Mouse (Mus musculus) lung, embryonic 14.5 days (tissue): ENCODE results near the gene Lgi4. TPM values are rescaled to one million over a fixed set of nuclear protein-coding genes. Genes with fewer than 3 reads are reported as not detected.

Experiments used
- ATAC-seq: fragments of 200-750 bp; cut with Nextera tagmentation; 2 replicates; pipeline ENCODE4 v1.8.0; 2017; ENCODE audit warnings: mild to moderate bottlenecking, moderate TSS enrichment, moderate library complexity; ENCODE audit not compliant: insufficient read depth
- DNase-seq: peaks from one replicate; pipeline ENCODE4 v3.0.0-alpha.2; 2015
- H3K27ac ChIP-seq: fragments of 300-500 bp; sonication (generic); 2 replicates; pipeline ENCODE4 v1.5.1; 2014; ENCODE audit warnings: low read depth, mild to moderate bottlenecking, moderate library complexity
- H3K27me3 ChIP-seq: fragments of 300-500 bp; sonication (generic); 2 replicates; pipeline ENCODE4 v1.6.1; 2014; ENCODE audit warnings: low read length, control low read depth; ENCODE audit not compliant: insufficient read depth
- H3K36me3 ChIP-seq: fragments of 300-500 bp; sonication (generic); 2 replicates; pipeline ENCODE4 v1.6.1; 2014; ENCODE audit warnings: control low read depth; ENCODE audit not compliant: insufficient read depth
- H3K4me1 ChIP-seq: fragments of 300-500 bp; sonication (generic); 2 replicates; pipeline ENCODE4 v1.6.1; 2014; ENCODE audit warnings: antibody characterized with exemption, control low read depth; ENCODE audit not compliant: insufficient read depth
- H3K4me2 ChIP-seq: fragments of 300-500 bp; sonication (generic); 2 replicates; pipeline ENCODE4 v1.6.1; 2014; ENCODE audit warnings: mild to moderate bottlenecking
- H3K4me3 ChIP-seq: fragments of 300-500 bp; sonication (generic); 2 replicates; pipeline ENCODE4 v1.5.1; 2014; ENCODE audit warnings: low read depth, low read length
- H3K9ac ChIP-seq: fragments of 300-500 bp; sonication (generic); 2 replicates; pipeline ENCODE4 v1.6.1; 2014
- H3K9me3 ChIP-seq: fragments of 300-500 bp; sonication (generic); 2 replicates; pipeline ENCODE4 v1.6.1; 2016; ENCODE audit warnings: low read depth, low read length, control low read depth
- CTCF ChIP-seq: IDR thresholded peaks from 2 replicates; pipeline ENCODE4 v1.5.1; 2016; ENCODE audit warnings: antibody characterized with exemption, low read depth
- WGBS: fragments of 180-500 bp; shearing (Covaris S2); extraction: QIAGEN DNeasy Blood & Tissue Kit; methylation state at CpG from one replicate; pipeline ENCODE4 v1.1.7; 2014; 5-methylcytosine and 5-hydroxymethylcytosine counted together
- polyA plus RNA-seq: library from polyadenylated mRNA; unstranded; fragments of >200 nt; fragmentation: Nextera tagmentation; extraction: Ambion mirVana; gene quantifications from 2 replicates; pipeline ENCODE4 v1.2.1, GENCODE M21; 2014

The Lgi4 gene
- 0.13 and 0.38 TPM in 2 replicates for polyA plus RNA-seq

DNA sequence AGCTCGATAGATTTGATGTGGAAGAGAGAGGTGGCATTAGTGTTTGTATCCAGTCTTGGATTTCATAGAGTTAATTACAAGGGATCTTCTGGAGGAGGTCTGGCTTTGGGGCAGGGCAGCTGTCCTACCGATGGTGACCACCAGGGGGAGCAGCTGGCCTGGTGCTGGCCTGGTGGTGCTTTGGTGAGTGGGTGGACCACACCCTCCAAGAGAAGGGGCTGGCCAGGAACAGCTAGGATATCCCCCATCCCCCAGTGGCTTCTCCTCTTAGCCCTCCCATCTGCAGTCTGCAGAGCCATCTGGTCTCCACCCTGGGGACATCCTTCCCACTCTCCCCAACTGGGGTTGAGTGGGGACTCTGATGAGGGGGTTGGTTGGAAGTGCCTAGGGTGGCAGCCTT is at the start of gene Lgi4:
Lgi4 (plus strand) TSS at position 235 of the 400 bp plus-strand sequence.
- ATAC-seq: peak; percentile 35
- no peak within 1 kb of the TSS for H3K4me2 ChIP-seq
- no peak within 1 kb of the TSS for H3K27ac ChIP-seq

DNA sequence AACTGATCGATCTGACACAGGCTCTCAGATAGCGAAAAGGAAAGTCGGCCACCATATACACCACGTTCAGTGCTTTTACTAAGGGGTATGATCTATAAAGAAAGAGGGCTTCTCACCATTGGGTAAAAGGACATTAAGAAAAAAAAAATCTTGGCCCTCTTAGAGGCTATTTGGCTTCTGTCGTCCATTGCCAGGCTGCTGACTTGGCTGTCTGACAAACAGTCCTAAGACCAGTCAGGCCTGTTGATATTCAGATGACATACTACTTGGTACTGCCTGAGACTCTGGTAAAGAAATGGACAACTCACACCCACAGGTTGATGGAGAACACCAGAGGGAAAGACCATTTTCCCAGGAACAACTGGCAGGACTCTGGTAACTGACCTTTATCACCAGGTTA is 46.2 kb upstream of the Lgi4 start:
- no peak for TF ChIP-seq CTCF
- peaks cover 7% of the 10 kb centered on the region; the same call in 1 of the 2 replicates for H3K4me1 ChIP-seq
- WGBS: 53% methylated on average over 5 of the region's 5 CpGs

More for the DNA sequence above, at the start of gene Lgi4:
- H3K27me3 ChIP-seq: 0 out of 2 replicates have a peak, but pooled peaks cover 1% of the 10 kb centered on the region
- 2% methylated on average over 2 of the region's 2 CpGs for WGBS
- H3K9ac ChIP-seq: no peak within 1 kb of the TSS
- peak; percentile 86 for DNase-seq
- H3K4me3 ChIP-seq: no peak within 1 kb of the TSS
- no peaks in the 10 kb centered on the region for H3K36me3 ChIP-seq
- TF ChIP-seq CTCF: peak; percentile 98
- H3K9me3 ChIP-seq: no peaks in the 10 kb centered on the region
- H3K4me1 ChIP-seq: peaks cover 5% of the 10 kb centered on the region

DNA sequence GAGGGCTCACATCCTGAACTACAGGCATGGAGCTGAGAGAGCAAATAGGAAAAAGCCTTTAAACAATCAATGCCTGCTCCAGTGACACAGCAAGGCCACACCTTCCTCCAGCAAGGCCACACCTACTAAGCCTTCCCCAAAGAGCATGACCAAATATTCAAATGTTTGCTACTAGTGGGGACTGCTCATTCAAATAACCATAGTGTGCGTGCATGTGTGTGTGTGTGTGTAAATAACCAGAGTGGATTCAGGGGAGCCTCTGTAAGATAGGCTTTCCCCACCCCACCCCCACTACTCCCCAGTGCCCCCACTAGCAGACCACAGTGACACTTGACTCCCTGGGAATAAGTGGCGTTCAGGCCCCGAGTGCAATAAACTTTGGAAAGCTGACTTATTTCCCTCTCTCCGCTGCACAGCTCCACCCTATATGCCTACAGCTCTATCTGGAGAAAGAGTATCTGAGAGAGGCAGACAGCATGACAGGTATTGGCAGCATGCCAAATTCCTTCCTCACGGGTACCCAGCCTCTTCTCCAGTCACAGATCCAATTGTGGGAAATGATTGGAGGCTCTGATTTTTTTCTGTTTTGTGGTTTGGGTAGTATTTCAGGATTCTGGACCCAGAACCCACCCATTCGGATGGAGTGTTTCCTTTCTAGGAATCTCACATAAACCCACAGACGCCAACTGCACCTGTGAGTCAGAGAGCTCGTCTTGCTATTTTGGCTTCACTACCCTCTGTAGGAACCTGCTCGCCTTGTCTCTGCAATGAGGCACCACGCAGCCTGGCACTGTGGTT is 41.8 kb upstream of the Lgi4 start:
- Histone ChIP-seq H3K27ac (peak overlapping the region; percentile 5; the same call in 1 of the 2 replicates), H3K4me1 (peaks cover 7% of the 10 kb centered on the region; the same call in 1 of the 2 replicates), H3K27me3 (no peaks in the 10 kb centered on the region), H3K9me3 (no peaks in the 10 kb centered on the region), H3K9ac (no peak overlapping the region), H3K4me2 (no peak overlapping the region), H3K4me3 (no peak overlapping the region), H3K36me3 (no peaks in the 10 kb centered on the region)
- no peak for TF ChIP-seq CTCF
- WGBS: 27% methylated on average over 10 of the region's 10 CpGs
- ATAC-seq (peak; percentile 75), DNase-seq (peak; percentile 75)

More for the DNA sequence above, 46.2 kb upstream of the Lgi4 start:
- no peak overlapping the region for H3K4me3 ChIP-seq
- H3K9me3 ChIP-seq: no peaks in the 10 kb centered on the region
- H3K27ac ChIP-seq: no peak overlapping the region
- no peaks in the 10 kb centered on the region for H3K36me3 ChIP-seq
- DNase-seq: no peak
- no peak for ATAC-seq
- no peak overlapping the region for H3K4me2 ChIP-seq
- no peak overlapping the region for H3K9ac ChIP-seq
- H3K27me3 ChIP-seq: no peaks in the 10 kb centered on the region

DNA sequence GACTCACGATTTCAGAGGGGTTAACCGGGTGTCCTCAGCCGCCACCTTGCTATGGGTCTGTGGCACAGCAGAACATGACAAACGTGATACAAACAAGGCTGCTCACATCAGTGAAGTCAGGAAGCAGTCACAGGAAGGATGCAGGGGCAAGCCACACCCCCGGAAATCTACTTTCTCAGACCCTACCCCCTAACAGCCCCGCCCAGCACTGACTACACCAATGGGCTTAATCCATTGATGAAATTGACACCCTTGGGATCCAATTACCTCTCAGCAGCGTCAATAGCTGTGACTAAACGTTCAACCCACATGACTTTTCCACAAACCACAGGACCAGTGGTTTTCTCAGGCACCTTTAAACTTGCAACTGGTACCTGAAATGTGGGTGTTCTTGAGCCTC is 30.5 kb upstream of the Lgi4 start:
- 67% methylated on average over 8 of the region's 8 CpGs for WGBS
- no peak for ATAC-seq

DNA sequence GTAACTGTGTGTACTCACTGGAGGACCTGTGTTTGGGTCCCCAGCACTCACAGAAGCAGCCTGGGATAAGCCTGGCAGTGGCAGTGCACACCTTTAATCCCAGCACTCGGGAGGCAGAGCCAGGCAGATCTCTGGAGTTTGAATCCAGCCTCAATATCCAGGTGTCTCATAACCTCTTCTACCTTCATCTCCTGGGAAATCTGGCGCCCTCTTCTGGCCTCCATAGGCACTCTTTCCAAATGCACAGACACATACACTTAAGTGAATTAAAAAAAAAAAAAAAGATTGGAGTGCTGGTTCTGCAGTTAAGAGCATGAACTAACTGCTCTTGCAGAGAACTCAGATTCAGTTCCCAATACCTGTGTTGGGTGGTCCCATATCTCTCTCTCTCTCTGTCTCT is 28.4 kb upstream of the Lgi4 start:
- no peak for DNase-seq
- Histone ChIP-seq H3K36me3 (no peaks in the 10 kb centered on the region), H3K27ac (no peak overlapping the region), H3K9me3 (no peaks in the 10 kb centered on the region), H3K4me1 (no peaks in the 10 kb centered on the region), H3K4me2 (no peak overlapping the region), H3K9ac (no peak overlapping the region), H3K27me3 (no peaks in the 10 kb centered on the region), H3K4me3 (no peak overlapping the region)
- 71% methylated on average over 2 of the region's 2 CpGs for WGBS
- TF ChIP-seq CTCF: no peak
- no peak for ATAC-seq

More for the DNA sequence above, 30.5 kb upstream of the Lgi4 start:
- Histone ChIP-seq H3K27ac (no peak overlapping the region), H3K36me3 (no peaks in the 10 kb centered on the region), H3K4me2 (no peak overlapping the region), H3K9me3 (no peaks in the 10 kb centered on the region), H3K9ac (no peak overlapping the region), H3K27me3 (no peaks in the 10 kb centered on the region), H3K4me1 (no peaks in the 10 kb centered on the region), H3K4me3 (no peak overlapping the region)
- no peak for TF ChIP-seq CTCF
- DNase-seq: no peak

DNA sequence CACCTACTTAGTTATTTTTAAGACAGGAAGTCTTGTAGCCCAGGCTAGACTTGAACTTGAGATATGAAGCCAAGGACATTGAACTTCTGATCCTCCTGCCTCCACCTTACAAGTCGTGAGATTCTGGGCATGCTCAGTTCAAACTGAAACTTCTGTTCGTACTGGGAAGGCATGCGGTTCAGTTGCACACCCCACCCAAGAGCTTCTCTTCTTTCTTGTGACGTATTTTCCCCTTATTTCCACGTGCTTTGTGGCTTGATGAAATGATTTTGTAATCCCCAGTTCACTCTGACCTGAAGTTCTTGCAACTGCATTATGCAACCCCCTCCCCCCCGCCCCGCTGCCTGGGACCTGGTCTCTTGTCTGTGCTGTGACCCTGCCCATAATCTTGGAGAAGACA is 27.4 kb upstream of the Lgi4 start:
- DNase-seq: no peak
- no peak for ATAC-seq
- no peak overlapping the region for H3K4me2 ChIP-seq
- H3K27ac ChIP-seq: no peak overlapping the region
- TF ChIP-seq CTCF: no peak
- no peaks in the 10 kb centered on the region for H3K4me1 ChIP-seq
- H3K4me3 ChIP-seq: no peak overlapping the region
- H3K9me3 ChIP-seq: no peaks in the 10 kb centered on the region
- 73% methylated on average over 7 of the region's 7 CpGs for WGBS
- H3K9ac ChIP-seq: no peak overlapping the region
- H3K36me3 ChIP-seq: no peaks in the 10 kb centered on the region
- no peaks in the 10 kb centered on the region for H3K27me3 ChIP-seq

DNA sequence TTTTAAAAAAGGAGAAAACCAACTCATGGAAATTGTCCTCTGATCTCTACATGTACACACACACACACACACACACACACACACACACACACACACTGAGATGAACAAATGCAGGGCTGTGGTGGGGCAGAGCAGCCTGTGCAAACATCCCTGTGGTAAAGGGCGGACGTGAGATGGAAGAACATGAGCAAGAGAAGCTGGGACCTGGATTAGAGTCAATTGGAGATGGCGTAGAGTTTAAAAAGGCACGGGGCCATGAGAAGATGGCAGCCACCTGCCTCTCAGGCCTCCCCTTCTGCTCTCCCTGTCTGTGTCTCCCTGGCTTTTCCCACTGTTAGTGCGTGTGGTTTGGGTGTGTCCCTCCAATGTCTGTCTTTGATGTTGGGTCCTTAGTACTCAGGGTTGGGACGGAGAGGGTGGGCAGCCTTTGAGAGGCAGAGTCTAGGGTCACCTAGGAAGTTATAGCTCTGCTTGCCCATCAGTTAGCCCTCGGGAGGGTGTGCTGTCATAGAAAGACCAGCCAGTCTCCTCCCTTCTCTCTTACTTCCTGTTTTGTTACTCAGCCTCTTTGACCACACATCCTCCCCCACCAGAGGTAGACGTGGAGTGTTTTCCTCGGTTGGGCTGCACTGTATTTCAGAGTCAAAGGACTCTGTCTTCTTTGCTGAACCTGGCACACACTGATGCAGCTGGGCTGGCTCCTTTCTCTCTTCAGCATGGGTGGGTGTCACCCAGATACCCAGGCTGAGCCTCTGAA is 25.6 kb upstream of the Lgi4 start:
- Histone ChIP-seq H3K4me2 (no peak overlapping the region), H3K27me3 (no peaks in the 10 kb centered on the region), H3K9me3 (no peaks in the 10 kb centered on the region), H3K27ac (no peak overlapping the region), H3K4me1 (no peaks in the 10 kb centered on the region), H3K4me3 (no peak overlapping the region), H3K9ac (no peak overlapping the region), H3K36me3 (no peaks in the 10 kb centered on the region)
- 48% methylated on average over 9 of the region's 9 CpGs for WGBS
- ATAC-seq: no peak
- no peak for DNase-seq
- no peak for TF ChIP-seq CTCF
